Mouse (Mus musculus) intestine, embryonic 15.5 days (tissue): Measurements from ENCODE around the gene Klk13. TPM values are rescaled to one million over a fixed set of nuclear protein-coding genes. Genes with fewer than 3 reads are reported as not detected.
"Not testable (repeated sequence)": the region's sequence is repeated elsewhere in the genome, so short reads cannot be mapped to it uniquely, and the experiment has no call there.

Experiments used
- ATAC-seq: fragments of 200-750 bp; cut with Nextera tagmentation; 2 replicates; pipeline ENCODE4 v1.8.0; 2017; ENCODE audit warnings: moderate TSS enrichment, moderate library complexity
- H3K27ac ChIP-seq: fragments of 300-500 bp; sonication (generic); 2 replicates; pipeline ENCODE4 v1.5.1; 2015; ENCODE audit warnings: mild to moderate bottlenecking, inconsistent platforms
- H3K27me3 ChIP-seq: fragments of 300-500 bp; sonication (generic); replicated peaks from 2 replicates; pipeline ENCODE4 v1.6.1; 2015; ENCODE audit warnings: inconsistent platforms
- H3K36me3 ChIP-seq: fragments of 300-500 bp; sonication (generic); 2 replicates; pipeline ENCODE4 v1.6.1; 2015; ENCODE audit warnings: inconsistent platforms
- H3K4me1 ChIP-seq: fragments of 300-500 bp; sonication (generic); replicated peaks from 2 replicates; pipeline ENCODE4 v1.6.1; 2015; ENCODE audit warnings: inconsistent platforms
- H3K4me2 ChIP-seq: fragments of 300-500 bp; sonication (generic); replicated peaks from 2 replicates; pipeline ENCODE4 v1.6.1; 2015; ENCODE audit warnings: mild to moderate bottlenecking, inconsistent platforms
- H3K4me3 ChIP-seq: fragments of 300-500 bp; sonication (generic); replicated peaks from 2 replicates; pipeline ENCODE4 v1.5.1; 2015; ENCODE audit warnings: inconsistent platforms
- H3K9ac ChIP-seq: fragments of 300-500 bp; sonication (generic); 2 replicates; pipeline ENCODE4 v1.6.1; 2015; ENCODE audit warnings: inconsistent platforms
- H3K9me3 ChIP-seq: fragments of 300-500 bp; sonication (generic); 2 replicates; pipeline ENCODE4 v1.6.1; 2016; ENCODE audit warnings: inconsistent platforms
- WGBS: fragments of 180-500 bp; shearing (Covaris S2); methylation state at CpG from one replicate; pipeline ENCODE4 v1.1.7; 2015; 5-methylcytosine and 5-hydroxymethylcytosine counted together
- polyA plus RNA-seq: library from polyadenylated mRNA; unstranded; fragments of >200 nt; fragmentation: Nextera tagmentation; extraction: Ambion mirVana; gene quantifications from 2 replicates; pipeline ENCODE4 v1.2.1, GENCODE M21; 2015

Klk13 gene
- polyA plus RNA-seq = 0.18 and 0.60 TPM in 2 replicates

DNA sequence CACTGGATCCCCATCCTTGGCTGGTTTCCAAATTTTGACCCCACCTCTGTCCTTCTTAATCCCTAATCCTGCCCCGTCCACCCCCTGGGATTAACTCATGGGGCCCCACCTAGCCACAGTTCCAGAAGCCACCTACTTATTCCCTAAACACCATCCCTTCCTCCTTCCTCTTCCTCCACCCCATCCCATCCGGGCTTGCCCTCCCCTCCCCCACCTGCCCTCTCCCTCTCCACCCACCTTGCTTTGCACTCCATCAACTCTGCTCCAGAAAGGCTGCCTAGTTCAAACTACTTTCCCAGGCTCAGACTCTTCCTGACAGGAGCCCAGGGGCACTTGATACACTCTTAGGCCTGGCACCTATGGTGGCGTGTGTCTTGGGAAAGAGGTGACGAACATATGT, at the start of gene Klk13:
Gene Klk13 (plus strand): TSS at position 301 of the 400 bp plus-strand sequence.
- H3K9me3 ChIP-seq = no peaks in the 10 kb centered on the region
- H3K4me3 ChIP-seq = no peak within 1 kb of the TSS
- no peak within 1 kb of the TSS for H3K9ac ChIP-seq
- no peaks in the 10 kb centered on the region for H3K27me3 ChIP-seq
- no peak within 1 kb of the TSS for H3K4me2 ChIP-seq
- no peaks in the 10 kb centered on the region for H3K36me3 ChIP-seq
- H3K27ac ChIP-seq = no peak within 1 kb of the TSS
- 62% methylated on average over 4 of the region's 4 CpGs for WGBS
- ATAC-seq = no peak
- 0 out of 2 replicates have a peak, but pooled peaks cover 11% of the 10 kb centered on the region for H3K4me1 ChIP-seq

DNA sequence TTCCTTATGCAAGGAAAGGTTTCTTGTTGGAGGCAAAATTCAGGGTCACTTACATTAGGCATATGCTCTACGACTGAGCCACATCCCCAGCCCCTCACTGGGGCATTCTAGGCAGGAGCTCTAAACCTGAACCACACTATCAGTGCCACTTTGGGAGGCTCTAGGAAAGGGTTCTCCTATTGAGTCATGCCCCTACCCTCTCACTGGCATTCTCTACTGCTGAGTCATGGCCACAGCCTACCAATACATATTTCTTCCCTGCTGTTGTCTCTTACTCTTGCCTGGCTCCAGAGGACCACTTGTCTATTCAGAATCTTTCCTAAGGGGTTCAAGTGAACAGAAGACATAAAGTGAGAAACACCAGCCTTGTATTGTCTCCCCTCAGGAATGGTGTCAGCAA, 49.6 kb upstream of the Klk13 start:
- H3K9me3 ChIP-seq = no peaks in the 10 kb centered on the region
- H3K27ac ChIP-seq = no peak overlapping the region
- H3K4me1 ChIP-seq = no peaks in the 10 kb centered on the region
- H3K36me3 ChIP-seq = no peaks in the 10 kb centered on the region
- H3K4me3 ChIP-seq = no peak overlapping the region
- WGBS = 88% methylated on average over 1 of the region's 1 CpGs
- H3K4me2 ChIP-seq = no peak overlapping the region
- H3K27me3 ChIP-seq = no peaks in the 10 kb centered on the region
- H3K9ac ChIP-seq = no peak overlapping the region
- ATAC-seq = no peak

DNA sequence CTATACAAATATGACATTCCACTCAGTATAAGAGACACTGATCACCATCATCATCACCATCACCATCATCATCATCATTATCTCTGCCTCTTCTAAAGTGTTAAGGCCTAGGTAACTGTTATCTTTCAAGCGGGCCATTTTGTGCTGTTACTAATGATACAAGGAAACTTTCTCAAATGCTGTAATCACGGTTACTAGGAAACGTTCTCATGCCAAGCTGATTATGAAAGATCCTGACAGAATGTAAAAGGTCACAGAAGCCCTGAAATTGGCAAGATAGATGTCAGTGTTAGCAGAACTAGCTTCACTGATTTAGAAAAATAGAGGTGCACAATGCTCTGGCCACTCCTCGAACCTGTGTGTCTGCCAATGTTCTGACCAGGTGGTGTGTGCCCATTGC, 45.1 kb upstream of the Klk13 start:
- H3K4me1 ChIP-seq, H3K36me3 ChIP-seq, H3K27ac ChIP-seq, H3K4me2 ChIP-seq, H3K27me3 ChIP-seq, ATAC-seq, H3K9me3 ChIP-seq, H3K4me3 ChIP-seq, H3K9ac ChIP-seq: not testable (repeated sequence)
- 86% methylated on average over 4 of the region's 4 CpGs for WGBS

DNA sequence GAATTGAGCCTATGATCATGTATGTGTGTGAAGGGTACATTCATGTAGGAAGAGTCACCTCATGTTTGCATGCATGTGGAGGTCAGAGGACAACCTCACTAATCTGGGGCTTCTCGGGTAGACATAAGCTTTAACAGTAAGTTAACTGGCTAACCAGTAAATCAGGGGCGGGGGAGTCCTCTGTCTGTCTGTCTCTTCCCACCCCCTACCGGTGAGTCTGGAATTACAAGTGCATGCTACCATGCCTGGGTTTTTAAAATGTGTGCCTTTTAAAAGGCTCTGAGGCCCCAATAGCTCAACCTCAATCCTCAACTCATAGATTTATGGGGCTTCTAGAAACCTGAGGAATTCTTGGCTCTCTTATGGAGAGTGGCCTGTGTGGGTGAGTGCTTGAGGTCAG, 43.8 kb upstream of the Klk13 start:
- Histone ChIP-seq H3K9me3 (no peaks in the 10 kb centered on the region), H3K9ac (no peak overlapping the region), H3K4me2 (no peak overlapping the region), H3K4me1 (peaks cover 7% of the 10 kb centered on the region), H3K27ac (no peak overlapping the region), H3K4me3 (no peak overlapping the region), H3K36me3 (no peaks in the 10 kb centered on the region), H3K27me3 (no peaks in the 10 kb centered on the region)
- WGBS = 20% methylated on average over 3 of the region's 3 CpGs
- ATAC-seq = no peak

DNA sequence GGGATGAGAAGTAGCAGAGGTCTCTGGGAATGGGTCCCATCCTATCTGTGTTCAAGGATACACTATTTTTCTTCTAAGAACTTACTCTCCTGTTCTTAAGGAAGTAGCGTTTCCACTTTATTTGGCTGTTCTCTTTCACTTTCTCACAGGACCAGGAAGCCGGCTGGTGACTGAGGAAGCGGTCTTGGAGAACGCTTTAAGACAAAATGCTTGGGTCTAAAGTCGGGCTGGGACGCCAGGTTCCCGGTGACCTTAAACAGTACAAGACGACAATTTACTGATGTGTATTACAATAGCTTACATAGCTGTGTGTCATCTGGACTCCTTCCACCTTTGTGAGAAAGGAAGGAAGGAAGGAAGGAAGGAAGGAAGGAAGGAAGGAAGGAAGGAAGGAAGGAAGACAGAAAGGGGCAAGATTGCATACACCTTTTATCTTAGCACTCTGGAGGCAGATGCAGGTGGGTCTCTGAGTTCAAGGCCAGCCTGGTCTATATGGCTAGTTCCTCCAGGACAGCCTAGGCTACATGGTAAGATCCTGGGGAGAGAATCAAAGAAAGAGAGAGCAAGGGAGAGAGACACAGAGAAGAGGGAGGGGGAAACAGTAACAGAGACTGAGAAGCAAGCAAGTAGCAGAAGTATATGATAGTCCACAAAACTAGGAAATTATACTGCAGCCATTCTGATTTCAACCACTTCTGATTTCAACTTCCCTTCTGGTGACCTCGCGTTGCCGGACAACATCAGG, 41.1 kb upstream of the Klk13 start:
- WGBS = 65% methylated on average over 11 of the region's 11 CpGs
- Histone ChIP-seq H3K9me3 (no peaks in the 10 kb centered on the region), H3K4me3 (peak overlapping the region; percentile 64), H3K9ac (peak overlapping the region; percentile 31; the same call in 1 of the 2 replicates), H3K27me3 (no peaks in the 10 kb centered on the region), H3K4me2 (peak overlapping the region; percentile 70), H3K4me1 (peaks cover 7% of the 10 kb centered on the region), H3K36me3 (peaks cover 22% of the 10 kb centered on the region), H3K27ac (peak overlapping the region; percentile 44; the same call in 1 of the 2 replicates)
- ATAC-seq = peak; percentile 44

DNA sequence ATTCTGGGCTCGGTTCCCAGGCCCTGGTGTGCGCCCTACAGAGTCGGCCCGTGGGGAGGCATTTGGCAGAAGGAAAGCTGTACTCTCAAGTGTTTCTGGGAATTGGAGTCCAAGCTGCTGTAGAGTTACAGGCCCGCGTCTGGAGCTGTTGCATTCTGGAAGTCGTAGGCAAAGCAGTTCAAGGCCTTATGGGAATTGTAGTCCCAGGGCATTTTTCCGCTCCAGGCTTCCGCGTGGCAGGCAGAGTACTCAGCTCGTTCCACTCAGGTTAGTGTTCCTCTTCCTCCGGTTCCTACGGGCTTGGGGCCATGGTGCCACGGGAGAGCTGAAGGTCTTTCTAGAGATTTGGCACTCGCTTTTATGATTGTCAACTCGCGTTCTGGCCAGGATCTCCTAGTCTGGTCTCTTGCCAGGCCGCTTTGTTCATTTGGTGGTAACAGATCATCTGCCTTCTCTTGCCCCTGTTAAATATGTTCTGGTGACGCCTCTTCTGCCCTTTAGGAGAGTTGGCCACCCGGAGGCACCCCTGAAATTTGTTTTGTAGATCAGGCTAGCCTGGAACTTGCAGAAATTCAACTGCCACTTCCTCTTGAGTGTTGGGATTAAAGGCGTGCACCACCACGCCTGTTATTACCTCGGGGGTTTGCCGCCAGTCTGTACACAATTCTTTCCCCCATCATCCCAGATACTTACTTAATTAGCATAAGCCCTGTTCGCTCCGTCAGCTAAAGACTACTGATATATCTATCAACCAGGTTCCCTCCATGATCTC, 40.4 kb upstream of the Klk13 start, which contains the start of gene Ctu1:
Gene Ctu1 (plus strand): TSS at position 208 of the 772 bp plus-strand sequence.
- Histone ChIP-seq H3K27me3 (no peaks in the 10 kb centered on the region), H3K9me3 (no peaks in the 10 kb centered on the region), H3K4me1 (peaks cover 7% of the 10 kb centered on the region), H3K4me3 (peak within 1 kb of the TSS; percentile 64), H3K4me2 (peak within 1 kb of the TSS; percentile 70), H3K36me3 (peaks cover 29% of the 10 kb centered on the region), H3K27ac (peak within 1 kb of the TSS; percentile 44), H3K9ac (peak within 1 kb of the TSS; percentile 67)
- under 1% methylated on average over 26 of the region's 26 CpGs for WGBS
- peak; percentile 96 for ATAC-seq

DNA sequence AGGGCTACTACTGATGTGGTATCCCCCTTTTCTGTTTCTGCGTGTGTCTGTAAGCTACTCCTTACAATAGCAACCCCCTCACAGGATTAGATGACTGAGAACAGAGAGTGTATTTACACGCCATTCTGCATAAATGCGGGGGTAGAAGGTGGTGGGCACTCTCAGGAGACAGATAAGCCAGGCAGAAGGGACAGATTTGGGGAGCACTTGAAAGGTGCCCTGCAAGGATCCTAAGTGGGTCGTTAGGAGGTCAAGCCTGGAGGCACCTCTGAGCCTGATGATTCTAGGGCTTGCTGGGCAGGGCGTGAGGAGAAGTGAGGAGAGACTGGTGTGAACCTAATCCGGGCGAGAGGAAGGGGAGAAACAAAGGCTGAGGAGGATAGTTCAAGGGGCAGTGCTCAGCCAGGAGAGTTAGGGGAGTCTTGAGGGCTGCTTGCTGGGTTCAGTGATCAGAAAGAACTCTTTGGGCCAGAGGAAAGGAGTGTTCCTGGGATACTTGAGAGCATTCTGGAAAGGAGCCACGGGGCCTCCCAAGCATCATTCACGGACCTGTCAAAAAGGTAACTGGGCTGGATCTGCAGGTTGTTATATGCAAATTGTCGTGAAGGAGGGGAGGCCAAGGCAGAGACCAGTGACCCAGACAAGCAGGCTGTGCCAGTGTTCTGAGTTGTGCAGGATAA, 39.6 kb upstream of the Klk13 start:
- 10% methylated on average over 10 of the region's 10 CpGs for WGBS
- H3K9ac ChIP-seq = peak overlapping the region; percentile 67
- H3K4me1 ChIP-seq = peaks cover 7% of the 10 kb centered on the region
- no peaks in the 10 kb centered on the region for H3K9me3 ChIP-seq
- no peaks in the 10 kb centered on the region for H3K27me3 ChIP-seq
- ATAC-seq = peak; percentile 3; the same call in 1 of the 2 replicates
- peaks cover 36% of the 10 kb centered on the region for H3K36me3 ChIP-seq
- H3K4me3 ChIP-seq = peak overlapping the region; percentile 64
- H3K27ac ChIP-seq = 0 out of 2 replicates have a peak overlapping the region, but pooled peaks have one; percentile 3
- H3K4me2 ChIP-seq = peak overlapping the region; percentile 70

DNA sequence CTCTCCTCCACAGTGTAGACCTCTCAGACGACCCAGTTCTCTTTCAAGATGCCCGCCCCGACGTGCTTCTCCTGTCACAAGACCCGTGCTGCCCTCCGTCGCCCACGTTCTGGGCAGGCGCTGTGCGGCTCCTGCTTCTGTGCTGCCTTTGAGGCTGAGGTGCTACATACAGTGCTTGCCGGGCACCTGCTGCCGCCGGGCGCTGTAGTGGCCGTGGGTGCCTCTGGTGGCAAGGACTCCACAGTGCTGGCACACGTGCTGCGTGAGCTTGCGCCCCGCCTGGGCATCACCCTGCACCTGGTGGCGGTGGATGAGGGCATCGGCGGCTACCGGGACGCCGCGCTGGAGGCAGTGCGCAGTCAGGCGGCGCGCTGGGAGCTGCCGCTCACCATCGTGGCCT, 37.3 kb upstream of the Klk13 start:
- no peak overlapping the region for H3K27ac ChIP-seq
- H3K9ac ChIP-seq = no peak overlapping the region
- no peaks in the 10 kb centered on the region for H3K27me3 ChIP-seq
- H3K4me3 ChIP-seq = no peak overlapping the region
- H3K36me3 ChIP-seq = peaks cover 36% of the 10 kb centered on the region
- no peaks in the 10 kb centered on the region for H3K9me3 ChIP-seq
- peaks cover 7% of the 10 kb centered on the region for H3K4me1 ChIP-seq
- H3K4me2 ChIP-seq = no peak overlapping the region
- ATAC-seq = no peak
- 92% methylated on average over 32 of the region's 32 CpGs for WGBS

DNA sequence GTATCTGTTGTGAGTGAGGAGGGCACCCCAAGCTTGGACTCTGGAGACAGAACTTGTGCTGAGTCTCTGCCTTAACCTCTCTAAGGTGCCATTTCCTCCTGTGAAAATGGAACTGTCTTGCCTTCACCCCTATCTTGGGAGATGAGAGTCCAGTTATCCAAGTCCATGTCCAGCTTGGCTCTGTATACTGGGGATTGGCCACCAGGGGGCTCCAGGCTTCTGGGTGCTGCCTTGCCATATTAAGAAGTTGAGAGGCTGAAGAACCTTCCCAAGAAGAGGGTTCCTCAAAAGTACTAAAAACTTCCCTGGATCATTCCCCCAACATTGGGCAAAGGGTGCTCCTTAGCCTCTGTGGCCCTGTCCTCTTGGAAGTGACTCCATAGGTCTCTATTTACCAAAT, 33.9 kb upstream of the Klk13 start:
- Histone ChIP-seq H3K27me3 (no peaks in the 10 kb centered on the region), H3K36me3 (peaks cover 36% of the 10 kb centered on the region), H3K27ac (no peak overlapping the region), H3K4me1 (no peaks in the 10 kb centered on the region), H3K4me3 (no peak overlapping the region), H3K4me2 (no peak overlapping the region), H3K9ac (no peak overlapping the region), H3K9me3 (no peaks in the 10 kb centered on the region)
- ATAC-seq = no peak

DNA sequence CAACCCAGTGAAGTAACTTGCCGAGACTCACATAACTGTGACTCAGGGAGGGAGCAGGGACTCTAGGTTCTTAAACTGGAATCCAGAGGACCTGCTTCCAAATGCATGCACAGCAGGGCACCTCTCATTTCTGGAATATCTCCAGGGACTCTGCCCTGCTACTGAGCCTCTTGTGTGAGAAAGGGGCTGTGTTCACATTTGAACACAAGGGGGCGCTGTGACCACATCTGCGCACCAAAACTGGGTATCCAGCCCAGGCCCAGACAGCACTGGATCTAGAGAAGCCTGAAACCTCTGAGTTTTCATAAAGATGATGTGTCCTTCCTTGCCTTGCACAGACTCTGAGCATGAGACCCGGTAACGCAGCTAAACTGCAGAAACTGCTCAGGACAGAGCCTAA, 31.4 kb upstream of the Klk13 start:
- ATAC-seq = peak; percentile 47; the same call in 1 of the 2 replicates
- no peak overlapping the region for H3K4me3 ChIP-seq
- H3K9me3 ChIP-seq = no peaks in the 10 kb centered on the region
- H3K27ac ChIP-seq = no peak overlapping the region
- 24% methylated on average over 5 of the region's 5 CpGs for WGBS
- no peak overlapping the region for H3K9ac ChIP-seq
- no peaks in the 10 kb centered on the region for H3K4me1 ChIP-seq
- H3K27me3 ChIP-seq = no peaks in the 10 kb centered on the region
- H3K4me2 ChIP-seq = no peak overlapping the region
- peaks cover 18% of the 10 kb centered on the region for H3K36me3 ChIP-seq

DNA sequence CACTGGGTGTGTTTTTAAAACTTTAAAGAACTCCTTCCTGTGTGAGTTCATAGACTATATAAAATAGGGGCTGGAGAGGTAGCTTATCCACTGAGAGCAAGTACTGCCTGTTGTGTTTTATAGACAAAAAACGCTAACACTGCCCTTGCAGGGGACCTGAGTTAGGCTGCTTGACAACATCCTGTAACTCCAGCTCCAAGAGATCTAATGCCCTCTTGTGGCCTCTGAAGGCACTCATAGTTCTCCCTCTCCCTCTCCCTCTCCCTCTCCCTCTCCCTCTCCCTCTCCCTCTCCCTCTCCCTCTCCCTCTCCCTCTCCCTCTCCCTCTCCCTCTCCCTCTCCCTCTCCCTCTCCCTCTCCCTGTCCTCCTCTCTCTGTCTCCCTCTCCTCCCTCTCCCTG, 29.9 kb upstream of the Klk13 start:
- H3K4me1 ChIP-seq, ATAC-seq, H3K9me3 ChIP-seq, H3K36me3 ChIP-seq, H3K4me2 ChIP-seq, H3K27me3 ChIP-seq, H3K4me3 ChIP-seq, H3K9ac ChIP-seq, H3K27ac ChIP-seq: not testable (repeated sequence)
- WGBS = 0% methylated on average over 1 of the region's 1 CpGs

DNA sequence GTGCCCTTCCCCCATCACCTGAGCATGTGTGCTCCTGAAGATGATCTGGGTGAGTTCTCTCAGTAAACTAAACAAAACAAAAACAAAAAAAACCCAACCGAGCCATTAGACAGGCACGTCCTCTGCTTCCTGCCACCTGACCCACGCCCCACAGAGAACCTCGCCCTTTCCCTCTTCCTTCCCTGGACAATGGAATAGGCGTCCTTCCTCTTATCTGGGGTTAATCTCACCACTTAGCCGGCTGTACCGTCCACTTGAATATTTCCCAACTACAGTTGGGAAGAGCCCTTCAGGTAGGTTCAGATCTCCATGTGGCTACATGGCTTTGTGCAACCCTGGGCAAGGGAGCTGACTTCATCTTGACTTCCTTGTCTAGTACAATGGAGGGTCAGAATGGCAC, 27.3 kb upstream of the Klk13 start:
- Histone ChIP-seq H3K9ac (no peak overlapping the region), H3K27ac (no peak overlapping the region), H3K36me3 (no peaks in the 10 kb centered on the region), H3K4me3 (no peak overlapping the region), H3K9me3 (no peaks in the 10 kb centered on the region), H3K4me1 (no peaks in the 10 kb centered on the region), H3K27me3 (no peaks in the 10 kb centered on the region), H3K4me2 (no peak overlapping the region)
- no peak for ATAC-seq
- WGBS = 56% methylated on average over 7 of the region's 7 CpGs
